Mouse (Mus musculus): ENCODE measurements around the gene Cars.

DNA sequence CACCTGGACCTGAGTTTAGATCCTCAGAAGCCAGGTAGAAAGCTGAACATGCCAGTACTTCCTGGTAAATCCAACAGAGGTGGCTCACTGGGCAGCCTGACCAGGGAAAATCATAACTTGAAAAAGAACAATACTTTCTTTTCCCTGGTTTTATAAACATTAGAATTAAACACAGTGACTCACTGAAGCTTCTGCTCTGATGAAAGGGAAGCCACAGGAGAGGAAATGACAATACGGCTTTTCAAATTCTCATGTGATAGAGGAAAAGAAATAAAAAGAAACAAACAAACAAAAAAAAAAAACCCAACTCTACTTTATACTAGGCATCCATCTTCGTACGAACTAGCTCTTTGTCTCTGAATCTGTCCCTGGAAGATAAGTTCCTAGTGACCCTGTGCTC lies 24.7 kb upstream of the Cars start:
- TF ChIP-seq CTCF (IDR thresholded peaks at IDR 0.05; ENCODE audit: borderline replicate concordance, insufficient read depth, low read length) (no peak), POLR2A (IDR thresholded peaks at IDR 0.05; ENCODE audit: low read depth, low read length) (no peak)

All from embryonic fibroblast, embryonic 13.5 days (primary cell).